Mouse (Mus musculus) brain, embryonic 18.5 days (tissue): ENCODE measurements around the gene Cd79b.
"Not testable (repeated sequence)": the region's sequence is repeated elsewhere in the genome, so short reads cannot be mapped to it uniquely, and the experiment has no call there.

ENCODE experiments used
- DNase-seq: peaks from one replicate; pipeline ENCODE4 v3.0.0-alpha.2; 2012; ENCODE audit warnings: low read depth, low spot score

Gene Cd79b

DNA sequence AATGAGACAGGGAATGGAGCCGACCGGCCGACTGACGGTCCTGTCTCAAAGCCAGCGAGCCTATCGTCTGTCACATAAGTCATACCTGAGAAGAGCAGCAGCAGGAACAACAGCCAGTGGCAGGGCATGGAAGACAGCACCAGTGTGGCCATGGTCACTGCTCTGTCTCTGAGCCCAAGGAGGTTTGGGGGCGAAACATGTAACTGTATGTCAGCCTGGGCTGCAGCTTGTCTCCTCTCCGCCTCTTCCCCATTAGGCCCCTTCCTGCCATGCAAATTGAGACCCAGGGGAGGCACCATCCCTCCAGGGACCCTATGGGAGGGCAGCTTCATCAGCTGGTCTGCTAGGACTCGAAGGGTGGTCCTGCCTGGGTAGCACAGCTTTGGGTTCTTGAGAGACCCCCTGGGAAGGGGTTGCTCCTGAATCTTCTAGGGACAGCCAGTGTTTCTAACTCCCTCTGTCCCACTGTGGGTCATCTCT lies at the start of gene Cd79b:
TSS of gene Cd79b (minus strand) at position 430 of the 480 bp plus-strand sequence.
- DNase-seq = no peak

DNA sequence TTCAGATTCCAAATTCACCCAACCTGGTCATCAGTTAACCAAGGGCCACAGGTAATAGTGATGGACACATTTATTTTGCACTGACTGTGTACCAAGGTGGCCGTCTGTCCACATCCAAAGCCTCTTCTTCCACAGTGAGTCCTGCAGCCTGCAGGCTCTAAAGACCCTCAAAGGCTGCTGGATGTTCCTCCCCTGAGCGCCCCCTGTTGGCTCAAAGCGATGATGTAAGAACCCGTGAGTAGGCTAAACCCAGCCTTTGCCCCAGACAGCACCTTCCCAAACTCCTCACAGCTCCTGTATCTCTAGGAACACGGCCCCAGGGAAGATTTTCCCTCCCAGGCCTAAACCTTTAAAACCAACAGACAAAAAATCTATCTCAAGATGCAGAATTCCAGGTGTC lies 44.8 kb upstream of the Cd79b start:
- DNase-seq = no peak

- DNase-seq = no peak
Measured at GRCm38 (mm10) chr11:106355382-106356128, 41.0 kb upstream of the Cd79b start.

GRCm38 (mm10) chr11:106354181-106354580 lies 39.6 kb upstream of the Cd79b start:
- no peak for DNase-seq

DNA sequence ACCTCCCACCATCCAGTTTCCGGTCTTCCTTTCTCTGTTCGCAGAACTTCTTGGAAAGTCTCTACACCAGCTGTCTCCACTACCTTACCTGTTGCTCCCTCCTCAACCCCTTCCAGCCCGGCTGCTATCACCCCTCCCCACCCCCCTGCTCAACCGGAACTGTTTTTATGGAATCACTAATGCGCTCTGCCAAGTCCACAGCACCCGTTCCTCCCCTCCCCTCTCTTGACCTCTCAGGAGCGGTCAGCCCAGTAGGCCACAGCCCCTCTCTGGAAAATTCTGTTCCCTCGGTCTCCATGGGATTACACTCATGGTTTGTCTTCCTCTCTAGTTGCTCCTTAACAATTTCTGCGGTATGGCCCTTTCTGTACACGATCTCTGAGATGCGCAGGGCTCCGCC lies 38.6 kb upstream of the Cd79b start, which contains the start of gene Scn4a:
TSS of gene Scn4a (minus strand) at position 101 of the 400 bp plus-strand sequence.
- DNase-seq = no peak

- DNase-seq = no peak
Measured at GRCm38 (mm10) chr11:106351941-106352340, 37.4 kb upstream of the Cd79b start.

- DNase-seq = no peak
Measured at GRCm38 (mm10) chr11:106351253-106351652, 36.7 kb upstream of the Cd79b start.

DNA sequence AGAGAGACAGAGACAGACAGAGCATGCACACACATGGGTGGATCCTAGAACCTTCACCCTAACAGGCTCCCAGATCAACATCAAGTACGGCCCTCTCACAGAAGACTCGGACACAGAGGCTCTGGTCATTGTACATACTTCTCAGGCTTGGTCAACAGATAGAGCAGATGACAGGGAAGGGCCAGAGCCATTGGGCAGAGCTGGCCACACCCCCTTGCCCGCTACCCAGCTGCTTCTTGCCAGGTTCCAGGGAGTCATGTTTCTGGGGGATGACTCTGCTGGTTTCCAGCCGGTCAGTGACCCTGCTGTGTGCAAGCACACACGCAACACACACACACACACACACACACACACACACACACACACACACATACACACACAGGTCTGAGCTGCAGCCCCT lies 36.3 kb upstream of the Cd79b start:
- DNase-seq = no peak

GRCm38 (mm10) chr11:106349772-106350171 lies 35.2 kb upstream of the Cd79b start:
- DNase-seq = no peak

DNA sequence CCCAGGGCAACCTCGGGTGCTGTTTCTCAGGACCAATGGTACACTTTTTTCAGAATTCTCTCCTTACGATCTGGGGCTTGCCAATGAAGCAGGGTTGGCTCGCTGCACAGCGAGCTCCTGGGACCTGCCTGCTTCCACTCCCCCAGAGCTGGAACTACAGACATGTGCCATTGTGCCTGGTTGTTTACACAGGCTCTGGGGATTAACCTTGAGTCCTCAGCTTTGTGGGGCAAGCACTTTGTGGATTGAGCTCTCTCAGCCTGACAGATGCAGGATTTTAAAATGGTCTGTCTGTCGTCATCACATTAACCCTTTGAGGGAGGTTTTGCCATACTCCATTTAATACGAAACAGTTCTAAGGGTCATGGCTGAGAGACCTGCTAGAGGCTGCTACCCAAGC lies 30.3 kb upstream of the Cd79b start:
- DNase-seq = no peak

GRCm38 (mm10) chr11:106340990-106341520 lies 26.5 kb upstream of the Cd79b start:
- DNase-seq = no peak

- not testable (repeated sequence) for DNase-seq
Measured at GRCm38 (mm10) chr11:106339323-106339722, 24.8 kb upstream of the Cd79b start.

GRCm38 (mm10) chr11:106338870-106339269 lies 24.3 kb upstream of the Cd79b start:
- DNase-seq = no peak

- no peak for DNase-seq
Measured at GRCm38 (mm10) chr11:106338029-106338428, 23.5 kb upstream of the Cd79b start.

DNA sequence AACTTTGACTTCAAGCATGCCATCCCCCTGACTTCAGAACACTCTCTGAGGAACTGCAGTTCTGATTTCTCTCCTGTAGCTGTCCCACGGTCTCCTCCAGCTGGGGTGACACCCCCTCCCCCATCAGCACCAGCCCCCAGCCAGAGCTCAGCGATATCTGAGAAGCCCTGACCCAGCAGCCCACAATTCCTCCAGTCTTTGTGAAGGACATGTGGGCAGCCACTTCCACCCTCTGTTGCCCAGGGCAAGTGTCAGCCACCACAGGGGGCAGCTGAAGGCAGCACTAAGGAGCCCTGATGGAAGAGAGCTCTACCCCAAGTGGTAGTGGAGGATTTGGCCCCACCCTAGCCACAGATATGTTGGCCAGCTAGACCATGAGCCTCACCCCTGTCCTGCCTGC lies 19.5 kb upstream of the Cd79b start:
- no peak for DNase-seq

GRCm38 (mm10) chr11:106332458-106332857 lies 17.9 kb upstream of the Cd79b start:
- DNase-seq = no peak

DNA sequence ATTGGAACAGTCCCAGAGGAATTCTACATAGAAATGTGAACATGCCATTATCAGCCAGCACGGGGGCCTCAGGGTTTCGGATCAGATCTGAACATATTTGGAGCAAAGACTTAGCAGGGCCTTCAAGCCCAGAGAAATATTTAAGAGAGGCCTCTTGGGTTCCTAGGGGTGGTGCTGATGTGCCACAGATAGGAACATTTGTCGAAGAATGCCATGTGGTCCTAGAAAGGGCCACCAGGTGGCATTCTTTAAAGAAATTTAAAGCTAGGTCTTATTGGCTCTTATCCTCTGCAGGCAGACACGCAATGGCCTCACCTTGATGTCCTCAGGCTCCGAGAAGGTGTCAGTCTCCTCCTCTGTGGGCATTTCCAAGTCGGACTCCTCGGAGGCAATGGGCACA lies 15.1 kb upstream of the Cd79b start:
- no peak for DNase-seq

DNA sequence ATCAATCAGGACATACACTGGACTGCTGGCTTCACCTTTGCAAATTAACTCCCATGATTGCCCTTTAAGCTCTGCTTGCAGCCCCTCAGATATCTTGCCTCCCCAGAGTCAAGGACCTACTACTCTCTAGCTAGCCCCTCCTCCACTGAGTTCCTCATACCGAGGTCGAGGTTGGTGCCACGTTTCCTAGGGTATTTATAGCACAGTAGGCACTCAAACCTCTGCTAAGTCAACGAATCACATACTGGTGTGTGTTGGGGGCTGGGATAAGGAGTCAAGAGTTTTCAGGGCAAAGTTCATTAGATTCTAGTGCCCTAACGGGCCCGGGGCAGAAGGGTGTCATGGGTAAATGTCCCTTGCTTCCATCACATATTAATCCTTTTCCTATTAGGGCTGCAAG lies 14.6 kb upstream of the Cd79b start:
- no peak for DNase-seq

- no peak for DNase-seq
Measured at GRCm38 (mm10) chr11:106328521-106328920, 14.0 kb upstream of the Cd79b start.

DNA sequence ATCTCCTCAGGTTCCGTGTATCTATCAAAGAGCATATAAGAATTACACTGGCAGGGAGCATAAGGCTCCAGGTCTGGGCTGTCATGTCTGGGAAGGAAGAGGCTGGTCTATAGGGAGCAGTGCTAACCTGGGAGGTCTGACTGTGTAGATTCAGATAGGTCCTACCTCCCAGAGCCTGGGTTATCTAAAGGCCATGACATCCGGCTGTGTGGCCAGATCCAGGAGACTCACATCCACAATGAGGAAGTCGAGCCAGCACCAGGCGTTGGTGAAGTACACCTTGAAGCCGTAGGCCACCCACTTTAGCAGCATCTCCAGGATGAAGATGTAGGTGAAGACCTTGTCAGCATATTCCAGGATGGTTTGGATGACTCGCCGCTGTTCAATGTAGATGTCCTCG lies 11.9 kb upstream of the Cd79b start:
- no peak for DNase-seq

DNA sequence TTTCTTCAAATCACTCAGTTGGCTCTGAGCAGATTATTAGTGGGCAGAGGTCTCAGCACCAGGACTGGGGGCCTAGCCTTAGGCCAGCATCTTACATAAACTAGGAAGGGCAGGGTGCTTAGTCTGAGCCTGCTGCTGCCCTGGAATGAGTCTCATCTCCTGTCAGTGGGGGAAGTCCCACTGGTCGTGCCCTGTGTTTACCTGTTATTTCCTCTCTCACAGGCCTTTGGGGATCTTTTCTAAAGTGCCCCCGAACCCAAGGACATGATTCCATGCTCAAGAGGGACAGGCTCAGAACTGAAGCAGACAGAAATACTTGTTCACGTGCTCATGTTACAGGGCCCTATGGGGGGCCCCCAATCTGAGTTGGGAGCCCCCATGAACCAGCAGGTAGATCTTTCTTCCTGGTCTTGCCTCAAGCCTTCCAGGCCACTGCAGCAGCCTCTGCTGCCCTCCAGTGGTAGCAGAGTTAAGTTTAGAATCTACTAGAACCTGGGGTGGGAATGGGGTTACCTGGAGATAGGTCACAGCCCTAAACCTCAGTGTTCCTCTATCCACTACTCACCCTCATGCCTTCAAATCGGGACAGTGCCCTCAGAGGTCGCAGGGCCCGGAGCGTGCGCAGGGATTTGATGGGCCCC lies 11.1 kb upstream of the Cd79b start:
- DNase-seq = no peak

DNA sequence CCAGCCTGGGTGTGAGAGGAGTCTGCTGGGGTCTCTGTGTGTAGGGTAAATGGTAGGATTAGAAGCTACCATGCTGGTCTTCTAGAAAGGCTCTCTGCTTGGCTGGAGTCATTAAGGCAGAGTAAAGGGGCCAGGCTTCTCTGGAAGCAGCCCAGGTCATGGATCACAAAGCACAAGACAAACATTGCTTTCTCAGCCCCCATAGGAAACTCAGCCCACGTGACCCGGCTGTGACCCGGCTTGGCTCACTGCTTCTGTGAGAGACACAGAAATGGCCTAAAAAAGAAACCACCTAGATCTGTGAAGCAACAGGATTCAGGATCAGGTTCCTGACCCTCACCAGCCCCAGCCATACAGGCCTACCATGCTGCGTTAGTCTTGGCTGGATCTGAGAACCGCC lies 10.3 kb upstream of the Cd79b start:
- no peak for DNase-seq
